Comparison of ENCODE assay signal across 12 mouse cellular contexts in the genomic region with DNA sequence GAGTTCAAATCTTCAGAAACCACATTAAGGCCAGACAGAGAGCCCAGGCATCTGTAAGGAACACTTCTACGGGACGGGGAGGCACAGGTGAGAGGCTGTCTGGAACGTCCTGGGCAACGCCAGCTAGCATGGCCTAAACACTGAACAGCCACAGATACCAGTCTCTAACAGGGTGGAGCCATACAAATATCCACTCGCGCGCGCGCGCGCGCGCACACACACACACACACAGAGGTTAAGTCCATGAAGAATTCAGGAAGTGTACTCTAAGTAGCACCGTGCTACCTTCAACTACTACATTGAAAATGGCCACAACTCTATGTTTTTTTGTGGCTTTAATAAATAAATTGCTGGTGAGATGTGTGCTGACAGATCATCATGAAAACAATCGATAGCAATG. TPM values are rescaled to one million over a fixed set of nuclear protein-coding genes. Genes with fewer than 3 reads are reported as not detected.
DNase-seq lines count a peak whose midpoint lies in the region; ATAC-seq and TF ChIP-seq lines count a peak whose summit lies in the region.
"Had no signal": no experiment of that assay in that cellular context is flagged by ENCODE, and none has a peak within 500 bp of the region (broad histone marks: within the 10 kb centered on the region; RNA-seq: fewer than 3 reads in every experiment).

No protein-coding gene starts in this region.

- no peak for ATAC-seq in heart, embryonic 12.5 days (ENCODE audit: insufficient number of reproducible peaks, low FRiP score)
- no peak for ATAC-seq in midbrain, embryonic 11.5 days (ENCODE audit: low FRiP score)
- ATAC-seq in midbrain, postnatal 0 days (ENCODE audit: low FRiP score): no peak
- ATAC-seq in forebrain, embryonic 14.5 days: no peak
- no peak for ATAC-seq in neural tube, embryonic 13.5 days (ENCODE audit: low read depth)
- ATAC-seq: inflammation-experienced regulatory T-cells, adult 6 months had no signal

- no peak for DNase-seq in heart, postnatal 14 days
- DNase-seq in midbrain, embryonic 11.5 days (ENCODE audit: low spot score, missing footprints): no peak
- DNase-seq in midbrain, postnatal 0 days (ENCODE audit: low spot score): no peak
- no peak for DNase-seq in forebrain, embryonic 14.5 days (ENCODE audit: low spot score)
- DNase-seq in thymus, postnatal 10 days (ENCODE audit: low spot score in 2 of 2): no peak
- no peak for DNase-seq in urinary bladder, postnatal 36 days (ENCODE audit: low spot score in 2 of 2)
- DNase-seq: cerebellum, postnatal 36 days; left cerebral cortex, postnatal 4 days; thymus, postnatal 25 days had no signal

- no peaks in the 10 kb centered on the region for H3K9me3 ChIP-seq in heart, embryonic 12.5 days (replicated peaks)
- no peaks in the 10 kb centered on the region for H3K9me3 ChIP-seq in midbrain, embryonic 11.5 days (ENCODE audit: control insufficient read depth, low read length)
- H3K9me3 ChIP-seq in midbrain, postnatal 0 days (ENCODE audit: low read length): no peaks in the 10 kb centered on the region
- no peaks in the 10 kb centered on the region for H3K9me3 ChIP-seq in forebrain, embryonic 14.5 days (replicated peaks; ENCODE audit: control insufficient read depth, low read length)
- H3K9me3 ChIP-seq in neural tube, embryonic 13.5 days: no peaks in the 10 kb centered on the region

- 89% methylated on average over 15 of the region's 15 CpGs for WGBS in heart, embryonic 12.5 days
- 97% methylated on average over 15 of the region's 15 CpGs for WGBS in midbrain, embryonic 11.5 days
- 95% methylated on average over 15 of the region's 15 CpGs for WGBS in midbrain, postnatal 0 days
- WGBS in forebrain, embryonic 14.5 days: 93% methylated on average over 15 of the region's 15 CpGs
- 96% methylated on average over 15 of the region's 15 CpGs for WGBS in neural tube, embryonic 13.5 days

- intact Hi-C loops in heart, postnatal 14 days (cut with DNase I): no loop called here

- no peaks in the 10 kb centered on the region for H3K27me3 ChIP-seq in heart, embryonic 12.5 days (replicated peaks)
- H3K27me3 ChIP-seq in midbrain, embryonic 11.5 days (ENCODE audit: control insufficient read depth, insufficient read depth, low read length): no peaks in the 10 kb centered on the region
- no peaks in the 10 kb centered on the region for H3K27me3 ChIP-seq in midbrain, postnatal 0 days (ENCODE audit: insufficient read depth, low read length)
- no peaks in the 10 kb centered on the region for H3K27me3 ChIP-seq in forebrain, embryonic 14.5 days (replicated peaks; ENCODE audit: control insufficient read depth, insufficient read depth, low read length)
- H3K27me3 ChIP-seq in neural tube, embryonic 13.5 days: no peaks in the 10 kb centered on the region

- H3K36me3 ChIP-seq in heart, embryonic 12.5 days: peaks cover 22% of the 10 kb centered on the region
- H3K36me3 ChIP-seq in midbrain, embryonic 11.5 days (ENCODE audit: control insufficient read depth, insufficient read depth, low read length): peaks cover 9% of the 10 kb centered on the region; the same call in 1 of the 2 replicates
- peaks cover 4% of the 10 kb centered on the region; the same call in 1 of the 2 replicates for H3K36me3 ChIP-seq in midbrain, postnatal 0 days (ENCODE audit: insufficient read depth, low read length)
- H3K36me3 ChIP-seq in forebrain, embryonic 14.5 days (ENCODE audit: control insufficient read depth, insufficient read depth, low read length): peaks cover 19% of the 10 kb centered on the region
- peaks cover 15% of the 10 kb centered on the region for H3K36me3 ChIP-seq in neural tube, embryonic 13.5 days

- H3K9ac ChIP-seq in heart, embryonic 12.5 days: no peak overlapping the region
- H3K9ac ChIP-seq in midbrain, embryonic 11.5 days (ENCODE audit: low read length): no peak overlapping the region
- no peak overlapping the region for H3K9ac ChIP-seq in midbrain, postnatal 0 days (replicated peaks; ENCODE audit: low read length, poor library complexity, severe bottlenecking)
- H3K9ac ChIP-seq in forebrain, embryonic 14.5 days (ENCODE audit: low read length): 0 out of 2 replicates have a peak overlapping the region, but pooled peaks have one; percentile 70
- no peak overlapping the region for H3K9ac ChIP-seq in neural tube, embryonic 13.5 days

- 0 out of 2 replicates have a peak overlapping the region, but pooled peaks have one; percentile 94 for H3K4me3 ChIP-seq in heart, embryonic 12.5 days
- no peak overlapping the region for H3K4me3 ChIP-seq in midbrain, embryonic 11.5 days (ENCODE audit: low read depth, low read length)
- no peak overlapping the region for H3K4me3 ChIP-seq in midbrain, postnatal 0 days (ENCODE audit: low read depth, low read length)
- no peak overlapping the region for H3K4me3 ChIP-seq in forebrain, embryonic 14.5 days (ENCODE audit: low read depth, low read length)
- H3K4me3 ChIP-seq in neural tube, embryonic 13.5 days: no peak overlapping the region; the same call in 1 of the 2 replicates

- TF ChIP-seq CTCF in midbrain, postnatal 0 days (IDR thresholded peaks at IDR 0.05): no peak

- peak overlapping the region; percentile 70 for H3K4me2 ChIP-seq in heart, embryonic 12.5 days
- H3K4me2 ChIP-seq in midbrain, embryonic 11.5 days: 0 out of 2 replicates have a peak overlapping the region, but pooled peaks have one; percentile 57
- H3K4me2 ChIP-seq in midbrain, postnatal 0 days (ENCODE audit: low read depth, low read length, poor library complexity, severe bottlenecking): no peak overlapping the region
- H3K4me2 ChIP-seq in forebrain, embryonic 14.5 days (ENCODE audit: low read length): peak overlapping the region; percentile 71; the same call in 1 of the 2 replicates
- peak overlapping the region; percentile 79; the same call in 1 of the 2 replicates for H3K4me2 ChIP-seq in neural tube, embryonic 13.5 days

- peaks cover 20% of the 10 kb centered on the region for H3K4me1 ChIP-seq in heart, embryonic 12.5 days (replicated peaks)
- peaks cover 16% of the 10 kb centered on the region for H3K4me1 ChIP-seq in midbrain, embryonic 11.5 days (ENCODE audit: control insufficient read depth, insufficient read depth, low read length)
- H3K4me1 ChIP-seq in midbrain, postnatal 0 days (ENCODE audit: insufficient read depth, low read length): no peaks in the 10 kb centered on the region
- H3K4me1 ChIP-seq in forebrain, embryonic 14.5 days (ENCODE audit: control insufficient read depth, insufficient read depth, low read length): peaks cover 5% of the 10 kb centered on the region
- H3K4me1 ChIP-seq in neural tube, embryonic 13.5 days (replicated peaks): peaks cover 29% of the 10 kb centered on the region

- H3K27ac ChIP-seq in heart, embryonic 12.5 days (ENCODE audit: poor library complexity, severe bottlenecking): no peak overlapping the region
- no peak overlapping the region for H3K27ac ChIP-seq in midbrain, embryonic 11.5 days (ENCODE audit: low read depth, low read length)
- H3K27ac ChIP-seq in midbrain, postnatal 0 days (ENCODE audit: low read depth, low read length): no peak overlapping the region
- no peak overlapping the region for H3K27ac ChIP-seq in forebrain, embryonic 14.5 days (ENCODE audit: low read depth, low read length)
- no peak overlapping the region for H3K27ac ChIP-seq in neural tube, embryonic 13.5 days (replicated peaks)

RNA-seq across cellular contexts. Expression of a gene that starts 1.7 kb away (rescaled TPM):
- polyA plus RNA-seq in heart, embryonic 12.5 days (2016; fragmentation: Nextera tagmentation; extraction: Ambion mirVana): 5.2 and 6.9 TPM in 2 replicates
- 1 to 10 TPM; 2.1 TPM for total RNA-seq in heart, postnatal 14 days (2021)
- 7.3 and 8.2 TPM in 2 replicates for polyA plus RNA-seq in midbrain, embryonic 11.5 days (2014; fragmentation: Nextera tagmentation; extraction: Ambion mirVana)
- 1.0 and 2.7 TPM in 2 replicates for total RNA-seq in midbrain, postnatal 0 days (2014; rRNA removed)
- polyA plus RNA-seq in midbrain, postnatal 0 days (2015; fragmentation: Nextera tagmentation; extraction: Ambion mirVana): 1.0 and 1.1 TPM in 2 replicates
- polyA plus RNA-seq in forebrain, embryonic 14.5 days (2014; fragmentation: Nextera tagmentation; extraction: Ambion mirVana): 3.2 TPM in 2 replicates
- 2.4 and 2.8 TPM in 2 replicates for polyA plus RNA-seq in neural tube, embryonic 13.5 days (2015; fragmentation: Nextera tagmentation; extraction: Ambion mirVana)

RNA-seq across cellular contexts. Expression of a gene that starts 49.7 kb away (rescaled TPM):
- 216 and 224 TPM in 2 replicates for polyA plus RNA-seq in heart, embryonic 12.5 days (2016; fragmentation: Nextera tagmentation; extraction: Ambion mirVana)
- total RNA-seq in heart, postnatal 14 days (2021): 10 to 100 TPM; 57.6 to 59.5 TPM
- polyA plus RNA-seq in midbrain, embryonic 11.5 days (2014; fragmentation: Nextera tagmentation; extraction: Ambion mirVana): 281 and 308 TPM in 2 replicates
- total RNA-seq in midbrain, postnatal 0 days (2014; rRNA removed): 428 and 544 TPM in 2 replicates
- polyA plus RNA-seq in midbrain, postnatal 0 days (2015; fragmentation: Nextera tagmentation; extraction: Ambion mirVana): 421 and 465 TPM in 2 replicates
- polyA plus RNA-seq in forebrain, embryonic 14.5 days (2014; fragmentation: Nextera tagmentation; extraction: Ambion mirVana): 405 and 426 TPM in 2 replicates
- 411 and 415 TPM in 2 replicates for polyA plus RNA-seq in neural tube, embryonic 13.5 days (2015; fragmentation: Nextera tagmentation; extraction: Ambion mirVana)
